Mouse (Mus musculus): Measurements from ENCODE around the gene Teddm3. TPM values are rescaled to one million over a fixed set of nuclear protein-coding genes. Genes with fewer than 3 reads are reported as not detected.
A peak's percentile ranks its signal among the peaks of the same experiment; 100 is the strongest.
"Not testable (repeated sequence)": the region's sequence is repeated elsewhere in the genome, so short reads cannot be mapped to it uniquely, and the experiment has no call there.

Gene Teddm3
- polyA plus RNA-seq, 1 experiment, result not detected

DNA sequence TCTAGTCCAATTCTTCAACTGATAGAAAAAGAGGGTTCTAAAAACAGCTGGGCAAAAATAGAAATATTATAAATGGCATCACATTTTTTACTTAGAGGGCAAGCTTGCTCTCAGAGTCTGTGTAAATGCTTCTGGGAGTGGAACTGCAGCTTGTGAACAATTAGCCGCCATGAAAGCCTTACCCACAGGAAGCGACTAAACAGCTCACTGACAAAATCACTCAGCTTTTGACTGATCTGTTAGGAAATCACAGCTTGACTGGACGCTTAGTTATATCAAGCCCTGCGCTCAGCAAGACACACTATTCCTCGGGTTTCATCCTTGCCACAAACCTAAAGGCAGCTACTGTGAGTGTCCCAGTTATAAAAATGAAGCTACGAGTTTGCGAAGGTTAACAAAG is 33.8 kb upstream of the Teddm3 start:
- Histone ChIP-seq H3K36me3 (ENCODE audit: control insufficient read depth, insufficient read depth, low read length, poor library complexity, severe bottlenecking) (no peaks in the 10 kb centered on the region), H3K9ac (ENCODE audit: low read depth, poor library complexity, severe bottlenecking) (no peak overlapping the region), H3K4me3 (ENCODE audit: low read depth, low read length) (no peak overlapping the region), H3K4me1 (ENCODE audit: control insufficient read depth, insufficient read depth, low read length) (no peaks in the 10 kb centered on the region), H3K27me3 (ENCODE audit: control insufficient read depth, insufficient read depth, low read length, poor library complexity, severe bottlenecking) (no peaks in the 10 kb centered on the region), H3K9me3 (replicated peaks; ENCODE audit: control insufficient read depth, insufficient read depth, low read length, poor library complexity, severe bottlenecking) (peaks cover 7% of the 10 kb centered on the region), H3K27ac (ENCODE audit: insufficient read depth, low read length) (no peak overlapping the region)
- TF ChIP-seq POLR2A (IDR thresholded peaks at IDR 0.05; ENCODE audit: insufficient read depth, low read length) (no peak), CTCF (IDR thresholded peaks at IDR 0.05; ENCODE audit: low read depth, low read length) (no peak), EP300 (IDR thresholded peaks at IDR 0.05; ENCODE audit: insufficient read depth, low read depth, low read length) (no peak)

DNA sequence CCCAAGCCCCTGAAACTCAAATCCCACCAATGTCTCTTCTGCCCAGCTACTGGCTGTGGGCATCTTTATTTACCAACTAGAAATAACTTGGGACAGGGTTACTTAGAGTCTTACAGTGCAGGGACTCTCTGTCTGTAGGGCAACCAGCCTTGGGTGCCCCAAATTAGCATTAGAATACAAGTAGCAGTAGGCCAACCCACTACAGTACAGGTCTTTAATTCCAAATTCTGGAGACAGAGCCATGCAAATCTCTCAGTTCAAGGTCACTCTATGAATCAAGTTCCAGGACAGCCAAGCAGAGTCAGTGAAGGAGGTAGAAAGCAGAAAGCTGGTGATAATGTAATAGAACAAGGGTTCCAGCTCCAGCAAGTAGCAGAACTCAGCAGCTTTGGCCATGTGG is 30.9 kb upstream of the Teddm3 start:
- Histone ChIP-seq H3K27me3 (ENCODE audit: control insufficient read depth, insufficient read depth, low read length, poor library complexity, severe bottlenecking) (no peaks in the 10 kb centered on the region), H3K27ac (ENCODE audit: insufficient read depth, low read length) (no peak overlapping the region), H3K9ac (ENCODE audit: low read depth, poor library complexity, severe bottlenecking) (no peak overlapping the region), H3K9me3 (replicated peaks; ENCODE audit: control insufficient read depth, insufficient read depth, low read length, poor library complexity, severe bottlenecking) (peaks cover 22% of the 10 kb centered on the region), H3K36me3 (ENCODE audit: control insufficient read depth, insufficient read depth, low read length, poor library complexity, severe bottlenecking) (no peaks in the 10 kb centered on the region), H3K4me3 (ENCODE audit: low read depth, low read length) (no peak overlapping the region), H3K4me1 (ENCODE audit: control insufficient read depth, insufficient read depth, low read length) (no peaks in the 10 kb centered on the region)
- TF ChIP-seq CTCF (IDR thresholded peaks at IDR 0.05; ENCODE audit: low read depth, low read length) (no peak), EP300 (IDR thresholded peaks at IDR 0.05; ENCODE audit: insufficient read depth, low read depth, low read length) (no peak), POLR2A (IDR thresholded peaks at IDR 0.05; ENCODE audit: insufficient read depth, low read length) (no peak)

DNA sequence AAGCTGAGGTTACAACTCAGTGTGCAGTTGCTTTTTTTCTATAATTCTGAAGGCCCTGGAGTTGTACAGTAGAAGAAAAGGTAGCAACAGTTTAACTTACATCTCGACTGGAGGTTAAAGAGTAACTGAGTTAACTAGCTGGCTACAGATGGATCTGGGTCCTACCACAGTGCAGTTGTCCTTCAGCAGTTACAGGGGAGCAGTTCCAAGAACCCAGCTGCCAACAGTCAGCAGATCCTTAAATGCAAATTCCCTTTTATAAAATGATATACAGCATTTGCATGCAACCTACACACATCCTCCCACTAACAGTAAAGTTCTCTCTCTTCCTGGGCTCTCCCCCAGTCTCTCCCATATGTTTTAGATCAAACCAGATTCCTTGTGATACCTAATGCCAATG is 28.3 kb upstream of the Teddm3 start:
- Histone ChIP-seq H3K36me3 (ENCODE audit: control insufficient read depth, insufficient read depth, low read length, poor library complexity, severe bottlenecking) (no peaks in the 10 kb centered on the region), H3K27me3 (ENCODE audit: control insufficient read depth, insufficient read depth, low read length, poor library complexity, severe bottlenecking) (no peaks in the 10 kb centered on the region), H3K9ac (ENCODE audit: low read depth, poor library complexity, severe bottlenecking) (no peak overlapping the region), H3K9me3 (replicated peaks; ENCODE audit: control insufficient read depth, insufficient read depth, low read length, poor library complexity, severe bottlenecking) (peaks cover 25% of the 10 kb centered on the region), H3K27ac (ENCODE audit: insufficient read depth, low read length) (no peak overlapping the region), H3K4me1 (ENCODE audit: control insufficient read depth, insufficient read depth, low read length) (no peaks in the 10 kb centered on the region), H3K4me3 (ENCODE audit: low read depth, low read length) (no peak overlapping the region)
- TF ChIP-seq EP300 (IDR thresholded peaks at IDR 0.05; ENCODE audit: insufficient read depth, low read depth, low read length), result no peak
- TF ChIP-seq CTCF (IDR thresholded peaks at IDR 0.05; ENCODE audit: low read depth, low read length), result no peak
- no peak for TF ChIP-seq POLR2A (IDR thresholded peaks at IDR 0.05; ENCODE audit: insufficient read depth, low read length)

DNA sequence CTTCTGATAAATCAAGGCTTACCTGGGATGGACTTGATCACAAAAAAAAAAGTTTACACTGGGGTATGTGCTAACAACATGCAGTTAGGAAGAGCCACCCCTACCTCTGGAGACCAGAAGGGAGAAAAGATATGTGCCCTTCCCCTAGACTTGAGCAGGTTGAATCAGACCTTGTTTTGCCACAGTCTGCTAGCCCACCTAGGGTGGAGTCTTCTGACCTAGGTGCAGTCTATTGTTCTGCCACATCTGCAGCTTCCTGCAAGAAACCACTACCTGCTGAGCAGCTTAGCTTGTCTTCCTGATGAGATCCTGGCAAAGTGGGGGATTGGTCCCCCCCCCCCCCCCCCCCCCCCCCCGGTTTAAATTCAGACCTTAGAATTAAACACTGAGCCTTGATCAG is 21.4 kb upstream of the Teddm3 start:
- H3K4me3 ChIP-seq (ENCODE audit: low read depth, low read length), result no peak overlapping the region
- H3K27me3 ChIP-seq (ENCODE audit: control insufficient read depth, insufficient read depth, low read length, poor library complexity, severe bottlenecking), result no peaks in the 10 kb centered on the region
- no peak for TF ChIP-seq POLR2A (IDR thresholded peaks at IDR 0.05; ENCODE audit: insufficient read depth, low read length)
- 0 out of 2 replicates have a peak, but pooled peaks have one; percentile 48 for TF ChIP-seq EP300 (IDR thresholded peaks at IDR 0.05; ENCODE audit: insufficient read depth, low read depth, low read length)
- no peaks in the 10 kb centered on the region for H3K36me3 ChIP-seq (ENCODE audit: control insufficient read depth, insufficient read depth, low read length, poor library complexity, severe bottlenecking)
- peaks cover 40% of the 10 kb centered on the region for H3K9me3 ChIP-seq (replicated peaks; ENCODE audit: control insufficient read depth, insufficient read depth, low read length, poor library complexity, severe bottlenecking)
- no peak overlapping the region for H3K9ac ChIP-seq (ENCODE audit: low read depth, poor library complexity, severe bottlenecking)
- peaks cover 2% of the 10 kb centered on the region for H3K4me1 ChIP-seq (ENCODE audit: control insufficient read depth, insufficient read depth, low read length)
- H3K27ac ChIP-seq (ENCODE audit: insufficient read depth, low read length), result peak overlapping the region; percentile 70

DNA sequence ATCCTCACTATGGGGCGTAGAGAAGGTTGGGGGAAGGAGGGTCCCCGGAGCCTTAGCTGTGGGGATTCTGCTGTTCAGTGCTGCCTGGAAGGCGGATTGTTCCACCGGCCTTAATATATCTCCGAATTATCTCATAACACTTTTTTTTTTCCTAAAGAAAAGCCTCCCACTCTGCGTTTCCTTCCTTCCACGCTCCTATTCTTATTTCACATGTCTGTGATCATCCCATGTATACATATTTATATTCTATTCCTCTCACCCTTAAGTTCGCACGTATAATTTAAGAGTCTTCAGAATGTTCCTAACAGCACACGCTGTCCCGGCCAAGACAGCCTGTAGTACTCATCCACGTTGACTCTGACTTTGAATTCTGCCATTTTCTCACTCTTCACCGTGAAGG is 14.9 kb upstream of the Teddm3 start:
- Histone ChIP-seq H3K27ac (ENCODE audit: insufficient read depth, low read length) (no peak overlapping the region), H3K4me1 (ENCODE audit: control insufficient read depth, insufficient read depth, low read length) (no peaks in the 10 kb centered on the region), H3K27me3 (ENCODE audit: control insufficient read depth, insufficient read depth, low read length, poor library complexity, severe bottlenecking) (no peaks in the 10 kb centered on the region), H3K36me3 (ENCODE audit: control insufficient read depth, insufficient read depth, low read length, poor library complexity, severe bottlenecking) (no peaks in the 10 kb centered on the region), H3K4me3 (ENCODE audit: low read depth, low read length) (no peak overlapping the region), H3K9me3 (replicated peaks; ENCODE audit: control insufficient read depth, insufficient read depth, low read length, poor library complexity, severe bottlenecking) (peaks cover 22% of the 10 kb centered on the region), H3K9ac (ENCODE audit: low read depth, poor library complexity, severe bottlenecking) (no peak overlapping the region)
- TF ChIP-seq CTCF (IDR thresholded peaks at IDR 0.05; ENCODE audit: low read depth, low read length), result no peak
- no peak for TF ChIP-seq POLR2A (IDR thresholded peaks at IDR 0.05; ENCODE audit: insufficient read depth, low read length)
- TF ChIP-seq EP300 (IDR thresholded peaks at IDR 0.05; ENCODE audit: insufficient read depth, low read depth, low read length), result no peak

DNA sequence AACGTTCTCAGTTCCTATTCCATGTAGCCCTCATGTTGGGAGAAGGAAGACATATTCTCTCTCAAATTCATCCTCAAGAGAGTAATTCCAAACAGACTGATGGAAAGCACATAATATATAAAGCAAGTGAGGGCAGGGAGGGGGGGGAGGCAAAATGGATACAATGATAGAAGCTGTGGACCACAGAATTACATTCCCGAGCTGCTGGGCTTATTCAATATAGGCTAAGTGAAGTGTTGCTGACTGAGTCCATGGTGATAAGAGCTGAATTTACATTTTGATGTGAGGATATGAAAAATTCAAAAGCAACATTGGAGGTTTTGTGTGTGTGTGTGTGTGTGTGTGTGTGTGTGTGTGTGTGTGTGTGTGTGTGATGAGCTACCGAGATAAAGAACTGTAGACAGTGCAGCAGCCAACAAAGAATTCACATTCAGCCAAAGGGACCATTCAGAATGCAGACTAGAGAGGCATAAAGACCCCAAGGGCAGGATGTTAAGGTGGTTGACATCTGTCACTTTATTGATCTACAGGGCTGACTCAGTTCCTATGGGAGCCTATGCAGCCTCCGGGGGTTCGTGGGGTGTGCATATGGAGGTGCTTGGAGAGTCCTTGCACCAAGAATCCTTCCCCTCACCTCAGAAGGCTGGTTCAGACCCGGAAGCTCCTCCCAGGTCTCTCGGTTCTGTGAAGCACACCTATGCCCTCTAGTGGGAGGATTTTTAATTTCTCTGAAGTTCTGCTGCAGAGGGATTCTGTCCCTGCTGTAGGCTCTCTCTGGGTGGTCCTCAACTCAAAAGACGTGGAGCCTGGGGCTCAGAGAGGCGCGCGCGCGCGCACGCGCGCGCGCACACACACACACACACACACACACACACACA is 11.8 kb upstream of the Teddm3 start:
- not testable (repeated sequence) for H3K27ac ChIP-seq (ENCODE audit: insufficient read depth, low read length); H3K27me3 ChIP-seq (ENCODE audit: control insufficient read depth, insufficient read depth, low read length, poor library complexity, severe bottlenecking); H3K9ac ChIP-seq (ENCODE audit: low read depth, poor library complexity, severe bottlenecking); H3K36me3 ChIP-seq (ENCODE audit: control insufficient read depth, insufficient read depth, low read length, poor library complexity, severe bottlenecking); H3K4me1 ChIP-seq (ENCODE audit: control insufficient read depth, insufficient read depth, low read length); H3K4me3 ChIP-seq (ENCODE audit: low read depth, low read length); H3K9me3 ChIP-seq (replicated peaks; ENCODE audit: control insufficient read depth, insufficient read depth, low read length, poor library complexity, severe bottlenecking)
